Mouse (Mus musculus) embryonic fibroblast, embryonic 13.5 days (primary cell): ENCODE measurements at regions not wholly inside any gene's neighbourhood (a gene's known extent, or its start where the extent isn't known, plus 50 kb on each side); places are given as distances from the start of the nearest gene placed in this dataset.

Experiments used
- H3K27ac ChIP-seq: 2 replicates; pipeline ENCODE4 v1.5.1; 2012; ENCODE audit warnings: low read length, control low read depth, inconsistent platforms; ENCODE audit not compliant: insufficient read depth
- H3K4me1 ChIP-seq: 2 replicates; pipeline ENCODE4 v1.6.1; 2011; ENCODE audit warnings: low read length; ENCODE audit not compliant: control insufficient read depth, insufficient read depth
- H3K4me3 ChIP-seq: 2 replicates; pipeline ENCODE4 v1.5.1; 2011; ENCODE audit warnings: mild to moderate bottlenecking, control low read depth, low read length; ENCODE audit not compliant: insufficient read depth
- CTCF ChIP-seq: IDR thresholded peaks from 2 replicates; pipeline ENCODE4 v1.5.1; 2011; ENCODE audit warnings: mild to moderate bottlenecking, control low read depth, low read length, moderate library complexity, borderline replicate concordance; ENCODE audit not compliant: insufficient read depth
- POLR2A ChIP-seq: IDR thresholded peaks from 2 replicates; pipeline ENCODE4 v1.6.1; 2011; ENCODE audit warnings: low read depth, mild to moderate bottlenecking, control low read depth, low read length, moderate library complexity

GRCm38 (mm10) chr14:9192122-9192769 lies 526.2 kb upstream of the 4930452B06Rik start:
- TF ChIP-seq CTCF (no peak), POLR2A (no peak)

GRCm38 (mm10) chr14:9191664-9192063 lies 525.6 kb upstream of the 4930452B06Rik start:
- Histone ChIP-seq H3K4me3 (no peak overlapping the region), H3K27ac (no peak overlapping the region), H3K4me1 (no peaks in the 10 kb centered on the region)
- no peak for TF ChIP-seq CTCF
- no peak for TF ChIP-seq POLR2A

More at GRCm38 (mm10) chr14:9192122-9192769, 526.2 kb upstream of the 4930452B06Rik start:
- H3K27ac ChIP-seq: no peak overlapping the region
- H3K4me1 ChIP-seq: no peaks in the 10 kb centered on the region
- no peak overlapping the region for H3K4me3 ChIP-seq

DNA sequence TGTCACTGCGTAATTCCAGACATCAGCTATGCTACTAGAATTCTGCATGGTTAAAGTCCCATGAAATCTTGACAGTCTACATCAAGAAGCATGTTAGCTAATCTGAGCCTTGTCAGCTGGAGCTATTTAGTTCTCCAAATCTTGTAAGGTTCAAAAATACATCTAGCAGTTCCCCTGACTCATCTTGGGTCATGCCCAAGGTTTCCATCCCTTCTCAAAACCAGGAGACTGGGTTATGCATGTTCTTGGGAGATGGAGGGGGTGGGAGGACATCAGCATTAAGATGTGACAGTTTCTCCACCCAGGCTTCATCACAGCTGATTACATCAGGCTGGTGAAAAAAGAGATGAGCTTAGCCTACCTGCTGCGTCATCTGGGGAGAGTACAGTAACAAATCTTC lies 495.3 kb upstream of the 4930452B06Rik start:
- Histone ChIP-seq H3K4me1 (no peaks in the 10 kb centered on the region), H3K4me3 (no peak overlapping the region), H3K27ac (no peak overlapping the region)
- TF ChIP-seq CTCF: no peak

DNA sequence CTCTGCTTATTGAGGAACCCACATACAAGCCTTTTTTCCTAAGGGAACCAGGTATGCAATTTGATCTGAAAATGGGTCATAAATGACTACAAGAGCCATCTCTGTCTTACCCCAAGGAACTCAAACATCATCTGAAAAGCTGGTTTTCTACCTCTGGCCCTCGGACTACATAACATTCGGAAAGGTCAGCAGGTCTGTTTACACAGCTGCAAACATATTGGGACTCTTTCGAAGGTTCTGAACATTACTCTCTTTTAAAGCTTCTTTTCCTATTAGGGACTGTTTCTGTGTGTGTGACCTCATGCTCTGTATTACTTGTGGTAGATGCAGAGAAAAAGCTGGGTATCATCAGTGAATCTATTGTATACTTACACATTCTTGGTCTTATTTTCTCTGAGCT lies 491.9 kb upstream of the 4930452B06Rik start:
- Histone ChIP-seq H3K4me3 (no peak overlapping the region), H3K4me1 (no peaks in the 10 kb centered on the region), H3K27ac (no peak overlapping the region)
- TF ChIP-seq POLR2A (no peak), CTCF (no peak)

DNA sequence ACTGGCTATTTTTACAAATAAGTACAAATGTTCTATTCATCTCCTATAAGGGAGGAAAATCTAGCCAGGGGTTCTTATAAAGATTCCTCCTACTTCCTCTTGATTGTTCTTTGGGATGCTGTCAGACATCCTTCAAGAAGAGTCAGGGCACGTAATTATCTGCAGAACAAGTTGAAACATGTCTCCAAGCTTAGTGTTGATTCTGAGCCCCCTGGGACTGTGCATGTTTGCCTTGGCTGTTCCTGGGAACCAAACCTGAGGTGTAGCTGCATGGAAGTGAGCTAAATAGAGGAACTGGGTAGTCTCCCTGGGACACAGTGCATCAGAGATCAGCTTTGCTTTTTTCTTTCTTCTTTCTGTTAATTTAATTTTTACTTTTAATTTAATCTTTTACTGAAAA lies 484.8 kb upstream of the 4930452B06Rik start:
- TF ChIP-seq CTCF (no peak), POLR2A (no peak)
- Histone ChIP-seq H3K4me1 (no peaks in the 10 kb centered on the region; the same call in 1 of the 2 replicates), H3K27ac (no peak overlapping the region), H3K4me3 (no peak overlapping the region)

- Histone ChIP-seq H3K4me3 (no peak overlapping the region), H3K4me1 (no peaks in the 10 kb centered on the region; the same call in 1 of the 2 replicates), H3K27ac (no peak overlapping the region)
- TF ChIP-seq CTCF (no peak), POLR2A (no peak)
Measured at GRCm38 (mm10) chr14:9146595-9147219, 480.7 kb upstream of the 4930452B06Rik start.

- no peak overlapping the region for H3K4me3 ChIP-seq
- H3K27ac ChIP-seq: no peak overlapping the region
- TF ChIP-seq POLR2A: no peak
- no peak for TF ChIP-seq CTCF
- H3K4me1 ChIP-seq: no peaks in the 10 kb centered on the region
Measured at GRCm38 (mm10) chr14:9105708-9106107, 439.7 kb upstream of the 4930452B06Rik start.

DNA sequence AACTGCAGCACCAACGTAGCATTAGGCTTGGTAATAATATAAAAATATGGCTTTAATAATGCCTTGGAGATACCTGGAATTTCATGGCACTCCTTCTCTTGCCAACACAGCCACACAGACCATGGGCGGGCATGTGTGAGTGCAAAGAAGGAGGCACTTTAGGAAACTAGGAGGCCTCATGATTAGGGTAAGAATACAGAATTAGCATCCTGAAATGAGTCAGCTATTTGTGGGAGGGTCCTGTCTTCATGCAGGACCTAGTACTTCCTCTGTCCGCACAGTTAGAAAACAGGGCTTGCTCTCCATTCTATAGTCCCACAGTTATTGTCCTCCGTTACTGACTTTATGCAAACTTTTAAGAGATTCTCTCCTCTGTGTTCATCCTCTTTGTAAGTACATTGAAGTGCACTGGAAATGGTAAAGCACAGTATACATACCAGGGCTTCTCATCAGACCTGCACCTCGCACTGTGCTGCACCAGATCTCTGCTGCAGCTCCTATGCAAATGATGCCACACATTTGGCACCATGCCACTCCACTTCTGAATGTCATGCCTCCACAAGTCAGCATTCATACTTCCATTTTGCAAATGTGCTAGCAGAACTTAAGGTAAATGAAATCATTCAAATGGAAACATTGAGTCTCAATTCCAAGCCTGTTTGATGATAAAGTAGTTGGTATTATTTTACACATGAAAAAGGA lies 423.7 kb upstream of the 4930452B06Rik start:
- TF ChIP-seq CTCF (no peak), POLR2A (no peak)
- Histone ChIP-seq H3K4me1 (0 out of 2 replicates have a peak, but pooled peaks cover 3% of the 10 kb centered on the region), H3K4me3 (no peak overlapping the region), H3K27ac (no peak overlapping the region)

- H3K4me3 ChIP-seq: no peak overlapping the region
- no peak for TF ChIP-seq CTCF
- TF ChIP-seq POLR2A: no peak
- 0 out of 2 replicates have a peak, but pooled peaks cover 3% of the 10 kb centered on the region for H3K4me1 ChIP-seq
- peak overlapping the region; percentile 47 for H3K27ac ChIP-seq
Measured at GRCm38 (mm10) chr14:9087103-9087502, 421.1 kb upstream of the 4930452B06Rik start.

DNA sequence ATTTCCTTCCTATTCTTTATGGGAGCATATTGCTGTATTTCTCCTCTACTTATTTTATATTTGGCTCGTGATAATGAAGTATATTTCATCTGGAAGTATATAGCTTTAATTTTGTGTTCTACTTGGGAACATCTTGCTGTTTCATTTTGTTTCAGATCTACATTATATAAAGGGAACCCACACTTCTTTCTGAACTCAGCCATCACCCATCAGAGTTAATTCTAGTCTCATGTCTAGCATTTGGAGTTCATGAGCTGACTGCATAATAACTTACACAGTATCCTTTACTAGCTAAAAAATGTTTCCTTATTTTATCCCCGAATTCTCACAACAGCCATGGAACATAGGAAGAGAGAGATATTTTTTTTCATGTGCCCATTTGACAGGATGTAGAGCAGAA lies 413.6 kb upstream of the 4930452B06Rik start:
- no peak for TF ChIP-seq POLR2A
- no peak for TF ChIP-seq CTCF
- Histone ChIP-seq H3K4me3 (no peak overlapping the region), H3K27ac (no peak overlapping the region), H3K4me1 (no peaks in the 10 kb centered on the region)
